Mouse (Mus musculus): ENCODE measurements at regions not wholly inside any gene's neighbourhood (a gene's known extent, or its start where the extent isn't known, plus 50 kb on each side); places are given as distances from the start of the nearest gene placed in this dataset.

GRCm38 (mm10) chr11:41533009-41533408 lies 467.6 kb downstream of the Gabrg2 start:
- DNase-seq, result no peak

DNA sequence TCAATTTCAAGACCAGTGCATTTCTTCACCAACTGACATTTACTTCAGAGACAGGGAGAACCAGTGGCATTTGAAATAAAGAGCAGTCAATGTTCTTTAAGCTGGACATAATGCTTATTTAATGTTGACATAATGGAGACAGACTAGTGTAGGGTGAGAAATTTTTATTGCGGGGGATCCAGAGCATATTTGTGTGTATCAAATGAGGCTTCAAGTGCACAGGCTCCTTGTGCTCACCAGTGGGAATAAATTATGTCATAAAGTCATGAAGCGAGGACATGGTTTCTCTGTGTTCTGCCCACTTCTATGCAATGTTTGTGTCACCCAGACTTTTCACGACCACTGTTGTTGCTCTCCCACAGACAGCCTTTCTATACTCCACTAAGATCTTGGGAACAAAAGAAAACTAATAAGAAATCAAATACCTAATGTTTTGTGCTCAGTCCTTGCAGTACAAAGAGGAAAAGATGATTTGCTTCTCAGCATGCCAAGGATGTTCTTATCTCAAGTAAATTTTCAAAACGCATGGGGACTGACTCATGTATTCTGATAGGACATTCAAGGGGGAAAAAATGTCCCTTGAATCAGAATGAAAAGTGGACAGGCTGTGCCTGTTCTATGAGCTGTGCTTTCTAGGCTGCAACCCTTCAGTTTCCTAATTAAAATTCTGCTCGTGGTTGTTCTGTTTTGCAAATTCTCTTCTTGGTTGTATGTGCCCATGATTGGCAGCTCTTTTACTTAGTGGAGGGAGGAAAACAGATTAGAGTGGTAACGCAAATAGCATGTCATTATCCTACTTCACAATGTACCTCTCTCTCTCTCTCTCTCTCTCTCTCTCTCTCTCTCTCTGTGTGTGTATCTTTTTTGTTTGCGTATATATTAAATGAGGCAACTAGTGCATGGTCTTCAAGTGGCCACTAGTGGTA lies 468.4 kb downstream of the Gabrg2 start:
- no peak for DNase-seq

DNA sequence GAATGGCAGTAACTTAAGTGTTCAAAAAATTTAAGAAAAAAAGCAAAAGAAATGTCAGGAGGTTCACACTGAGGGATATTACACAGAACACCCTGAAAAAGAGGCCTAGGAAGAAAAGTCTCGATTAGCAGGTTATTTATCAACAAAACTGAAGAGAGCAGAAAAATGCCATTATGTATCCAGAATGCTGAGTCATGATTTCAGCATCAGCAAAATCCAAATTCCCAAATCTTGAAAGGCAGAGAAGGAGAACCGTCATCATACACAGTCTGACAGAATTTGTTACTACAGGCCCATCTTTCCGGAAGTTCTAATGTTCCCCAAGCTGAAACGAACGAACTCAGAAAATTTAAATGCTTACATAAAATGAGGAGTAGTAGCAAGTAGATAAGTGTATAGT lies 475.7 kb downstream of the Gabrg2 start:
- no peak for DNase-seq

- DNase-seq, result peak; percentile 37
Measured at GRCm38 (mm10) chr11:41493277-41493676, 507.4 kb downstream of the Gabrg2 start.

DNA sequence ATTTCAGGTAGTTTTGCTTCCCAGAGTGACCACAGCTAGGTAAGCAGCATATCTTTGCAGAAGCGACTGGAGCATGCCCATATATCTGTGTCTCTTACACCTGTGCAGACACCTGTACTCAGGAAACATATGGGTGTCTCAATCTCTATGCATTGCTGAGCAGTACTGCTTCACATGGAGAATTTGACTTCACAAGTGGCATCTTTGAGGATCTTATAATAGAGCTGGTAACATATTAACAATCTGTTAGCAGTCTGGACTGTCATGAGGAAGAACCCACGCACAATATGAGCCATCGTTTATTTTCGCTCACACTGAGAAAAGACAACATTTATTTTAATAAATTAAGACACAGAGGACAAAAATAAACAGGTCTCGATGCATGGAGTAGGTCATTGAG lies 508.7 kb downstream of the Gabrg2 start:
- peak; percentile 31 for DNase-seq

- DNase-seq, result peak; percentile 14
Measured at GRCm38 (mm10) chr11:41491279-41491678, 509.4 kb downstream of the Gabrg2 start.

GRCm38 (mm10) chr11:41483881-41484280 lies 516.8 kb downstream of the Gabrg2 start:
- no peak for DNase-seq

- no peak for DNase-seq
Measured at GRCm38 (mm10) chr11:41470938-41471633, 529.6 kb downstream of the Gabrg2 start.

DNA sequence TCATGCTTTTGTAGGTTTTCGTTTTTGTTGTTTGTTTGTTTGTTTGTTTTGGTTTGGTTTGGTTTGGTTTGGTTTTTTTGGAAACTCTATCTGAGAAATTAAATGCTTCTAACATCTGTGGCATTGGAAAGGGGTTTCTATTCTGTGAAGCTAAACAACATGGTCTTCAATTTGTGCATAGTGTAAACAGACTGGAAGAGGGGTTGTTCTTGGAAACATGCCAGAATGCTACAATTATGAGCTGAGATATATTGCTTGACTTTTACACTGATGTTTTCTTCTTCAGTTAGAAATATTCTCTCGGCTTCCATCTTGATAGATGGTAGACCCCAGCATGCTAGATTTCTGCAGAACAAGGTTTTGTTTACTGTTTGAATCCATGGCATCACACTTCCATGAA lies 533.3 kb downstream of the Gabrg2 start:
- no peak for DNase-seq

DNA sequence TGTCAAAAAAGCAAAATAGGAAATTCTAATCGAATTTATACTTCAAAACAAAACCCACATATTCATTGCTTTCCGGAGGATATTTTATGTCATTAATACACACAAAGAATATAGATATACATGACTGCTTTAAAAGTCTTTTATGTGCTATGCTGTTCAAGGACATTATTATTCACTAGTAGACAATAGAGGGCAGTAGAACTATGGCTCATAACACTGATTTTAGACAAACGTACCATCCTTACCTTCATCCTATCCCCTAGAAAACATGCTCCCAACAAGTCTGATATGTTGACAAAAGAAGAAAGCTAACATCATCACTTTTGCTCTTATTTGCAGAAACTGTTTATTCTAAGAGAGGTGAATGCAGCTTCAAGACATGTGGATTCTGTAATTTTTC lies 566.8 kb downstream of the Gabrg2 start:
- DNase-seq, result no peak

DNA sequence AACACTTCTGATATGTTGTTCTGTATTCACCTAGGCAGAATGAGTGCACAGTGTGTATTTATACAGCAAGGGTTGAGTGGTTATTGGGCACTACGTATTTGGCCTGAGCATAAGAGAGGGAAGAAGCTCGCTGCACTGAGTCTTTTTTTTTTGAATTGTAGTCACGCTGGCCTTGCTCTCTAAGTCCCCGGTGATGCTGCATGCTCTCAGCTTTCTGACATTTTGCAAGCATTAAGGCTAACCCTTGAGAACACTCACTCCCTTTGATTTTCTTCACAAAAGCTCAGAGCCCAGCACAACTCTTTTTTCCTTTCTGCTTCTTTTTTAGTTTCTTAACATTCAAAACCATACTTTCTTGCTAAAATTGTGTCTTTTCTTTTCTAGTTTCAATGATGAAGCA lies 575.1 kb downstream of the Gabrg2 start:
- no peak for DNase-seq

All from right cerebral cortex, postnatal 25 days (tissue).